Mouse (Mus musculus): ENCODE data around the gene Erlec1.

DNA sequence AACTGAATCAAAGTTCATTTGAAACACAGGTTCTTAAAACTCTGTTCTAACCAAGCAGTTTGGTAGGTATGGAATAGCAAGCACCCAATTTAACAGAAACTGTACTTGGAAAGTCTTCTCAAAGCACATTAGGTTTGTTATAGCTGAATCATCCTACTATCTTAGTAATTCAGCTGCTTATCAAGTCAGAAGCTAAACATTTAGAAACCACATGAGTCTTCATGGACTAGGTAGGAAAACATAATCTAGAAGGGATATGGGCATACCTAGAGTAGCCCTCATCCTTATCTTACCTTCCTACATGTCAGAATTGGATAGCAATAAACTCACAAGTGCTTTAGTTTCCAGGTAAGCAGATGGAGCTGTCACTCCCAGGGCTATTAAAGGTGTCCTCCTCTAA, 26.1 kb downstream of the Erlec1 start:
- TF ChIP-seq CTCF (IDR thresholded peaks at IDR 0.05; ENCODE audit: low read depth, low read length) (no peak), POLR2A (IDR thresholded peaks at IDR 0.05; ENCODE audit: borderline replicate concordance, low read depth, low read length) (no peak)

Data from bone marrow macrophage, adult 2 months (primary cell).